Mouse (Mus musculus): Measurements from ENCODE around the gene Adck1.

DNA sequence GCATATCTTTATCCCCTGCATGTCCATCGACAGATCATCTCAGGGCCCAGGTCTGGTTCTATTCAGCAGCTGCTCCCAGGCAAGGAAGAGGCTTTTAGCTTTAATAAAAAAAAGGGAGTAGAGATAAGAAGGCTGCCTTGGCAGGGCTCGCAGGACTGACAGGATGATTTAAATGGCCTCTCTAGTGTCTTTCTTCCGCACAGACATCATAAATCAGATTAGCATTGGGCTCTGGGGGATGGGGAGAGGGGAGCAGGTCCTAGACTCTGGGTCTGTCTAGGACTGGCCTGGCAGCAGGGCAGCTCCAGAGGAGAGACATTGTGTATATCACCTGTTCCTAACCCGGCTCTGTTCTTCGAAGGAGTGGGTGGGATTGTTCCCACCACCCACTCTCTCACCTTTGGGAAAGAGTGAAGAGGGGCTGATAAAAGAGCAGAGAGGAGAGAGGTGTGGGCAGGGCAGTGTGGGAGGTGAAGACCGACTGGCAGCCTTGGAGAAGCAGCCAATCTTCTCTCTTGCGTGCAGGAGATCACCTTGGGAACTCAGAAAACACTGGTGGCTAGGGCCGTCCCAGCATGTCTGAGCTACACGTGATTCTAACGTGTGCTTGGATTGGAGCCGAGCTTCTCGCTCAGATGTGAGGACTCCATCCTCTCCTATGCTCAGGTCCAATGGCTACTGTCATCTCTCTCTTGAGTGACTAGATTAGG is 94.5 kb downstream of the Adck1 start:
- no peak for TF ChIP-seq CTCF (conservative IDR thresholded peaks at IDR 0.05; ENCODE audit: low read length)
- no peak for TF ChIP-seq NANOG (IDR thresholded peaks at IDR 0.05; ENCODE audit: borderline replicate concordance, low read length)

Data from E14TG2a.4 (cell line).